Mouse (Mus musculus): ENCODE results near the gene Rabep1. TPM values are rescaled to one million over a fixed set of nuclear protein-coding genes. Genes with fewer than 3 reads are reported as not detected.
A peak's percentile ranks its signal among the peaks of the same experiment; 100 is the strongest.

Rabep1 gene
- polyA plus RNA-seq, 1 experiment from 2014 or later: 25.7 TPM

DNA sequence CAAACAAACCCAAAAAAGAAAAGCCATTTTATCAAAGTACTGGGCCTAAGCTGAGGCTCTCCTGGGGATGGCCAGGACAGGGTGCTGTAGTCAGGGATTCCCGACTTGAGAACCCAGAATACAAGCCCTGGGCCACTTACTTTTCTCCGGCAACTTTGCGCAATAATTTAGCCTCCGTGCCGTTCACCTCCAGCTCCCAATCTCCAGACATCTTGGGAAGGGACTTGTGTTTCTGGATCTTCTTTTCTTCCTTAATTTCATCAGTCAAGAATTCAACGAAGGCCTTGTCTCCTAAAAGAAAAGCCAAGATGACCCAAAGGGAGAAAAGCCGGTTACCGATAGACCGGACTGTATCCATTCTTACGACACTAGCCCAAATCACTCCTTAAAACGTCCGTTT lies 137.5 kb downstream of the Rabep1 start:
- Histone ChIP-seq H3K4me3 (ENCODE audit: low read depth, low read length) (peak overlapping the region; percentile 86), H3K4me1 (replicated peaks; ENCODE audit: control insufficient read depth, insufficient read depth, low read length) (peaks cover 12% of the 10 kb centered on the region), H3K36me3 (ENCODE audit: control insufficient read depth, insufficient read depth, low read length) (peaks cover 55% of the 10 kb centered on the region), H3K9ac (ENCODE audit: low read depth, low read length) (peak overlapping the region; percentile 85), H3K9me3 (ENCODE audit: control insufficient read depth, low read length) (no peaks in the 10 kb centered on the region), H3K27ac (ENCODE audit: low read depth, low read length) (peak overlapping the region; percentile 58), H3K27me3 (replicated peaks; ENCODE audit: control insufficient read depth, insufficient read depth, low read length) (no peaks in the 10 kb centered on the region), H3K4me2 (peak overlapping the region; percentile 75)
- ATAC-seq (replicated peaks; ENCODE audit: low FRiP score) (no peak), DNase-seq (ENCODE audit: low spot score) (no peak)
- WGBS: 6% methylated on average over 12 of the region's 12 CpGs

GRCm38 (mm10) chr11:70982557-70983228 lies 138.1 kb downstream of the Rabep1 start, which contains the start of gene C1qbp:
C1qbp (minus strand) TSS chr11:70983026.
- peak within 1 kb of the TSS; percentile 86 for H3K4me3 ChIP-seq (ENCODE audit: low read depth, low read length)
- H3K4me2 ChIP-seq: peak within 1 kb of the TSS; percentile 75
- H3K9me3 ChIP-seq (ENCODE audit: control insufficient read depth, low read length): no peaks in the 10 kb centered on the region
- under 1% methylated on average over 54 of the region's 64 CpGs for WGBS
- H3K9ac ChIP-seq (ENCODE audit: low read depth, low read length): peak within 1 kb of the TSS; percentile 85
- H3K36me3 ChIP-seq (ENCODE audit: control insufficient read depth, insufficient read depth, low read length): peaks cover 54% of the 10 kb centered on the region
- H3K27me3 ChIP-seq (replicated peaks; ENCODE audit: control insufficient read depth, insufficient read depth, low read length): no peaks in the 10 kb centered on the region
- H3K4me1 ChIP-seq (replicated peaks; ENCODE audit: control insufficient read depth, insufficient read depth, low read length): peaks cover 12% of the 10 kb centered on the region
- DNase-seq (ENCODE audit: low spot score) (peak; percentile 93), ATAC-seq (replicated peaks; ENCODE audit: low FRiP score) (peak; percentile 91)
- H3K27ac ChIP-seq (ENCODE audit: low read depth, low read length): peak within 1 kb of the TSS; percentile 58

Other genes with a start within 250 kb of the Rabep1 start
- gene 4930544D05Rik, start 228.9 kb upstream of the Rabep1 start, polyA plus RNA-seq (2014; fragmentation: Nextera tagmentation; extraction: Ambion mirVana): not detected in 2 replicates
- gene Chrne, start 225.6 kb upstream of the Rabep1 start, polyA plus RNA-seq (2014; fragmentation: Nextera tagmentation; extraction: Ambion mirVana): not detected in 2 replicates
- gene Gp1ba, start 205.7 kb upstream of the Rabep1 start, polyA plus RNA-seq (2014; fragmentation: Nextera tagmentation; extraction: Ambion mirVana): 15.3 and 16.4 TPM in 2 replicates
- gene Rnf167, start 197.5 kb upstream of the Rabep1 start, polyA plus RNA-seq (2014; fragmentation: Nextera tagmentation; extraction: Ambion mirVana): 113 and 114 TPM in 2 replicates
- 115 and 126 TPM in 2 replicates for gene Slc25a11, start 197.3 kb upstream of the Rabep1 start, polyA plus RNA-seq (2014; fragmentation: Nextera tagmentation; extraction: Ambion mirVana)
- gene Pfn1, start 190.1 kb upstream of the Rabep1 start, polyA plus RNA-seq (2014; fragmentation: Nextera tagmentation; extraction: Ambion mirVana): 2,285 and 2,367 TPM in 2 replicates
- 19.8 and 20.1 TPM in 2 replicates for gene Eno3, start 187.6 kb upstream of the Rabep1 start, polyA plus RNA-seq (2014; fragmentation: Nextera tagmentation; extraction: Ambion mirVana)
- gene Spag7, start 175.4 kb upstream of the Rabep1 start, polyA plus RNA-seq (2014; fragmentation: Nextera tagmentation; extraction: Ambion mirVana): 132 and 146 TPM in 2 replicates
- 10.4 and 13.1 TPM in 2 replicates for gene Camta2, start 156.7 kb upstream of the Rabep1 start, polyA plus RNA-seq (2014; fragmentation: Nextera tagmentation; extraction: Ambion mirVana)
- gene Inca1, start 144.6 kb upstream of the Rabep1 start, polyA plus RNA-seq (2014; fragmentation: Nextera tagmentation; extraction: Ambion mirVana): 0.96 and 1.1 TPM in 2 replicates
- 3.1 and 3.8 TPM in 2 replicates for gene Kif1c, start 144.2 kb upstream of the Rabep1 start, polyA plus RNA-seq (2014; fragmentation: Nextera tagmentation; extraction: Ambion mirVana)
- gene Zfp3, start 80.6 kb upstream of the Rabep1 start, polyA plus RNA-seq (2014; fragmentation: Nextera tagmentation; extraction: Ambion mirVana): 3.3 and 4.0 TPM in 2 replicates
- gene Scimp, start 32.2 kb upstream of the Rabep1 start, polyA plus RNA-seq (2014; fragmentation: Nextera tagmentation; extraction: Ambion mirVana): 0.30 and 0.82 TPM in 2 replicates
- gene Nup88, start 125.2 kb downstream of the Rabep1 start, polyA plus RNA-seq (2014; fragmentation: Nextera tagmentation; extraction: Ambion mirVana): 125 and 144 TPM in 2 replicates
- 111 and 124 TPM in 2 replicates for gene Rpain, start 125.4 kb downstream of the Rabep1 start, polyA plus RNA-seq (2014; fragmentation: Nextera tagmentation; extraction: Ambion mirVana)
- gene C1qbp, start 138.2 kb downstream of the Rabep1 start, polyA plus RNA-seq (2014; fragmentation: Nextera tagmentation; extraction: Ambion mirVana): 568 and 569 TPM in 2 replicates
- gene Dhx33, start 159.7 kb downstream of the Rabep1 start, polyA plus RNA-seq (2014; fragmentation: Nextera tagmentation; extraction: Ambion mirVana): 24.2 and 26.6 TPM in 2 replicates
- 31.3 and 31.9 TPM in 2 replicates for gene Mis12, start 174.8 kb downstream of the Rabep1 start, polyA plus RNA-seq (2014; fragmentation: Nextera tagmentation; extraction: Ambion mirVana)
- 49.5 and 51.6 TPM in 2 replicates for gene Derl2, start 175.1 kb downstream of the Rabep1 start, polyA plus RNA-seq (2014; fragmentation: Nextera tagmentation; extraction: Ambion mirVana)
- gene 6330403K07Rik, start 188.7 kb downstream of the Rabep1 start, polyA plus RNA-seq (2014; fragmentation: Nextera tagmentation; extraction: Ambion mirVana): 16.3 and 20.6 TPM in 2 replicates